Mouse (Mus musculus) gastrocnemius, adult 2 months (tissue): ENCODE results near the gene Dysf. TPM values are rescaled to one million over a fixed set of nuclear protein-coding genes. Genes with fewer than 3 reads are reported as not detected.

ENCODE experiments used
- DNase-seq: peaks from one replicate; pipeline ENCODE4 v3.0.0; 2022
- H3K27ac ChIP-seq: fragments of 200-600 bp; 2 replicates; pipeline ENCODE4 v1.8.1; 2022; ENCODE audit warnings: mild to moderate bottlenecking
- H3K4me3 ChIP-seq: fragments of 200-600 bp; 2 replicates; pipeline ENCODE4 v1.8.1; 2022; ENCODE audit warnings: mild to moderate bottlenecking, moderate library complexity
- CTCF ChIP-seq: fragments of 200-600 bp; IDR thresholded peaks from 2 replicates; pipeline ENCODE4 v1.8.1; 2022; ENCODE audit warnings: antibody characterized with exemption, mild to moderate bottlenecking, moderate library complexity
- intact Hi-C: fragments of 180-260 bp; cut with DNase I; formaldehyde crosslinking; loops from one replicate; pipeline ENCODE4 v1.15.1; 2025
- total RNA-seq, 2 experiments: library from RNA; stranded (reverse); gene quantifications; 2 replicates each; pipeline ENCODE4 v1.2.3; 2021

The Dysf gene
- total RNA-seq, 2 experiments from 2014 or later, result 70.1 to 76.4 TPM

- intact Hi-C loops, result no loop called here
Observed at GRCm38 (mm10) chr6:84133053-84133452, 124.7 kb downstream of the Dysf start.

GRCm38 (mm10) chr6:84133996-84134721 lies 125.8 kb downstream of the Dysf start:
- no peak for DNase-seq
- H3K27ac ChIP-seq, result no peak overlapping the region
- intact Hi-C loops, result no loop called here
- no peak overlapping the region for H3K4me3 ChIP-seq
- TF ChIP-seq CTCF, result no peak

More at GRCm38 (mm10) chr6:84133053-84133452, 124.7 kb downstream of the Dysf start:
- DNase-seq, result no peak
- no peak overlapping the region for H3K27ac ChIP-seq
- TF ChIP-seq CTCF, result no peak
- no peak overlapping the region for H3K4me3 ChIP-seq

- peak; percentile 67 for DNase-seq
- intact Hi-C loops, result loop anchor here (5.0 kb wide), 1 partner anchor 38 kb away; no protein-coding TSS in a partner anchor
- no peak for TF ChIP-seq CTCF
- 0 out of 2 replicates have a peak overlapping the region, but pooled peaks have one; percentile 7 for H3K4me3 ChIP-seq
- peak overlapping the region; percentile 44 for H3K27ac ChIP-seq
Observed at GRCm38 (mm10) chr6:84134722-84135394, 126.5 kb downstream of the Dysf start.

- no peak for TF ChIP-seq CTCF
- H3K27ac ChIP-seq, result no peak overlapping the region
- no peak for DNase-seq
- H3K4me3 ChIP-seq, result no peak overlapping the region
- intact Hi-C loops, result loop anchor here (5.0 kb wide), 1 partner anchor 38 kb away; no protein-coding TSS in a partner anchor
Observed at GRCm38 (mm10) chr6:84135709-84136108, 127.3 kb downstream of the Dysf start.

- DNase-seq, result no peak
- no peak overlapping the region for H3K4me3 ChIP-seq
- TF ChIP-seq CTCF, result no peak
- intact Hi-C loops, result loop anchor here (5.0 kb wide), 1 partner anchor 39 kb away; no protein-coding TSS in a partner anchor
- H3K27ac ChIP-seq, result no peak overlapping the region
Observed at GRCm38 (mm10) chr6:84136345-84136744, 128.0 kb downstream of the Dysf start.

- Histone ChIP-seq H3K27ac (peak overlapping the region; percentile 58), H3K4me3 (no peak overlapping the region)
- intact Hi-C loops, result loop anchor here (5.0 kb wide), 1 partner anchor 43 kb away; no protein-coding TSS in a partner anchor
- TF ChIP-seq CTCF, result no peak
- DNase-seq, result peak; percentile 94
Observed at GRCm38 (mm10) chr6:84139932-84140331, 131.5 kb downstream of the Dysf start.

GRCm38 (mm10) chr6:84142481-84142880 lies 134.1 kb downstream of the Dysf start:
- Histone ChIP-seq H3K4me3 (no peak overlapping the region), H3K27ac (no peak overlapping the region)
- peak; percentile 52 for DNase-seq
- intact Hi-C loops, result no loop called here
- TF ChIP-seq CTCF, result no peak

GRCm38 (mm10) chr6:84143328-84143727 lies 134.9 kb downstream of the Dysf start:
- no peak for DNase-seq
- Histone ChIP-seq H3K27ac (no peak overlapping the region), H3K4me3 (no peak overlapping the region)
- intact Hi-C loops, result no loop called here
- TF ChIP-seq CTCF, result no peak

GRCm38 (mm10) chr6:84144393-84144792 lies 136.0 kb downstream of the Dysf start:
- Histone ChIP-seq H3K27ac (no peak overlapping the region), H3K4me3 (no peak overlapping the region)
- intact Hi-C loops, result no loop called here
- no peak for TF ChIP-seq CTCF
- no peak for DNase-seq

GRCm38 (mm10) chr6:84147206-84148004 lies 139.0 kb downstream of the Dysf start:
- no peak overlapping the region for H3K4me3 ChIP-seq
- intact Hi-C loops, result loop anchor here (5.0 kb wide), 1 partner anchor 170 kb away; no protein-coding TSS in a partner anchor
- DNase-seq, result no peak
- no peak for TF ChIP-seq CTCF
- no peak overlapping the region for H3K27ac ChIP-seq

- TF ChIP-seq CTCF, result peak; percentile 56
- DNase-seq, result no peak
- Histone ChIP-seq H3K27ac (no peak overlapping the region), H3K4me3 (no peak overlapping the region)
- intact Hi-C loops, result loop anchor here (5.0 kb wide), 1 partner anchor 169 kb away; no protein-coding TSS in a partner anchor
Observed at GRCm38 (mm10) chr6:84148470-84148869, 140.1 kb downstream of the Dysf start.

GRCm38 (mm10) chr6:84154508-84154907 lies 146.1 kb downstream of the Dysf start:
- peak overlapping the region; percentile 90 for H3K27ac ChIP-seq

More at GRCm38 (mm10) chr6:84154508-84154907, 146.1 kb downstream of the Dysf start:
- TF ChIP-seq CTCF, result no peak
- no peak for DNase-seq
- intact Hi-C loops, result no loop called here
- no peak overlapping the region for H3K4me3 ChIP-seq
